Mouse (Mus musculus) megakaryocyte-erythroid progenitor cell, adult 5-6 weeks (primary cell): ENCODE measurements at regions not wholly inside any gene's neighbourhood (a gene's known extent, or its start where the extent isn't known, plus 50 kb on each side); places are given as distances from the start of the nearest gene placed in this dataset.

Experiments used
- ATAC-seq: replicated peaks from 2 replicates; pipeline ENCODE4 v1.8.0; 2016; ENCODE audit warnings: mild to moderate bottlenecking, inconsistent platforms; ENCODE audit not compliant: severe bottlenecking, poor library complexity, low FRiP score, low TSS enrichment

GRCm38 (mm10) chr13:35447661-35448060 lies 212.0 kb upstream of the Cdyl start:
- no peak for ATAC-seq

GRCm38 (mm10) chr13:35452420-35452819 lies 207.2 kb upstream of the Cdyl start:
- ATAC-seq = no peak

GRCm38 (mm10) chr13:35453222-35453914 lies 206.3 kb upstream of the Cdyl start:
- no peak for ATAC-seq

DNA sequence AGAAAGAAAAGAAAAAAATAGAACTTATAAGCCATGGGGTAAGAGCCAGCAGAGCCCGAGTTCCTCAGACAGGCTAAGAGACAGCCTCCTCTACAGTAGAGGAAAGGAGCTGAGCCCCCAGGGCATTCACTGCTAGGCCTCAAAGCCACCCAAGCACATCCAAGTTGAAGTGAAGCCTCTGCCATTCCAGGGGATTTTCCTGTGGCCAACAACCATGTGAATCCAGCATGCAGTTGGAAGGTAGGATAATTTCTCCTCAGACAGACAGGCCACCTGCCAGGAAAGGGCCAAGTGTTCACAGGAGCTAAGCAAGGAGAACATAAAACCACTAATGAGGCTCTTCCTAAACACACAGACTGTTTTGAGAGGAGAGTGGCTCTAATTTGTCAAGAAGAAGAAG lies 199.6 kb upstream of the Cdyl start:
- no peak for ATAC-seq

DNA sequence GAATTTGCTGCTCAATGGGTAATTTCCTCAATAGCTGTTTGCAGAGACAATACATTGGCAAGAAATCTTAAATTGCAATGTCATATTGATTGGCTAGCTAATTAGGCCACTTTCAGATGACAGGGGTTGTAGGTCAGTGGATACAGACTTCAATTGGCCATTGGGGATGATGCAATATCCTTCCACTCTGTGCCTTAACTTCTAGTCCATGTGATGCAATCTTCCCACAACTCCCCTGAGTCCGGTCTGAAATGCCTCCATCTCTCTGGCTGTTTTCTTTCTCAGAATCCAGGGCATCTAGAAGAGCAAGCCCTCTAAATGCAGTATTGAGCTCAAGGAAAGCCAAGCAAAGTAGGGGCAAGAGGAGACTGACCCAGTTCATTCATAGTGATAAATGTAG lies 196.4 kb upstream of the Cdyl start:
- no peak for ATAC-seq

- ATAC-seq = no peak
These were observed 195.8 kb upstream of the Cdyl start for GRCm38 (mm10) chr13:35463850-35464249.

DNA sequence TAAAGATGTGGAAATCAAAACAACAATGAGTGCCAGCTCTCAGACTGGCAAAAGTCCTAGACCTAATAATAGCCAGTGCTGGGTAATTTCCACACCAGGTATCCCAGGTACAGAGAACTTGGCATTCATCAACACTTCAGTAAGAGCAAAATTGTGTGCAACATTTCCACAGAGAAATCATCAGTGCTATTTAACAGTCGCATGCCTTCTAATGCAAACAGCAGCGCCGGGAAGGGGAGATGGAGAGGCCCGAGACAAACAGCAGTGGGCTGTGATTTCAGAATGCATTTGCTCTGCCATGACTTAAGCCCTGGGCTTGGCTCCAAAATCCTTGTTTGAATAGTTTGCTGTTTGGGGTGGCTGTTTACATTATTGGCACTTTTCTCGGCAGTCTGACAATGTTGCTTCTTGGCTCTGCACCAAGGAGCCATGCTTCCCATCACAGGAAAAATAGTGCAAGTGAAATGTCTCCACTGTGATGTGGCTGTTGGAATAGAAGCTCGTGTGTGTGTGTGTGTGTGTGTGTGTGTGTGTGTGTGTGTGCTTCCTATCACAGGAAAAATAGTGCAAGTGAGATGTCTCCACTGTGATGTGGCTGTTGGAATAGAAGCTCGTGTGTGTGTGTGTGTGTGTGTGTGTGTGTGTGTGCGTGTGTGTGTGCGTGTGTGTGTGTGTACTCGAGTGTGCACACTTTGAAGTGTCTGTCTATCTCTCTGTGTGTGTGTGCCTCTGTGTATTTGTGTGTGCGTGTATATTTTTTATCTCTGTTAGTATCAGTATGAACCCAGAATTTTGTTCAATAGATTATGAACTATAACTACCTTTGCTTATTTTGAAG lies 190.1 kb upstream of the Cdyl start:
- no peak for ATAC-seq

- ATAC-seq = no peak
These were observed 181.4 kb upstream of the Cdyl start for GRCm38 (mm10) chr13:35478226-35478625.

GRCm38 (mm10) chr13:35482340-35482739 lies 177.3 kb upstream of the Cdyl start:
- no peak for ATAC-seq

- ATAC-seq = no peak
These were observed 173.5 kb upstream of the Cdyl start for GRCm38 (mm10) chr13:35486125-35486524.

DNA sequence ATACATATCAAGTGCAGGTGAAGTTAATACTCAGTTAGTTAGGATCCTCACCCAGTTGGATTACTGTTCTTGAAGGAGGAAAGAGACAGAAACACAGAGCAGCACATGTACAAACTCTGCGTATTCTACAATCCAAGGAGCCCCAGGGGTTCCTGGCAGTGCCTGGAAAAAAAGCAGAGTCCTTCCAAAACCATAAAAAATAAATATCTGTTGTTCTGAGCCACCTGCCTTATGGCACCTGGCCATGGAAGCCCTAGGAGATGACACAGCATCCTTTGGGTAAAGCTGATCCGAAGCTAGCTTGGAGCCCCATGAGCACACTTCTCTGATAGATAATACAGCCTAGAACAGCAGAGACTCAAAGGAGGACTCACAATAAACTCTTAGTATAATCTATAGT lies 159.9 kb upstream of the Cdyl start:
- no peak for ATAC-seq

GRCm38 (mm10) chr13:35500891-35501290 lies 158.7 kb upstream of the Cdyl start:
- ATAC-seq = no peak

DNA sequence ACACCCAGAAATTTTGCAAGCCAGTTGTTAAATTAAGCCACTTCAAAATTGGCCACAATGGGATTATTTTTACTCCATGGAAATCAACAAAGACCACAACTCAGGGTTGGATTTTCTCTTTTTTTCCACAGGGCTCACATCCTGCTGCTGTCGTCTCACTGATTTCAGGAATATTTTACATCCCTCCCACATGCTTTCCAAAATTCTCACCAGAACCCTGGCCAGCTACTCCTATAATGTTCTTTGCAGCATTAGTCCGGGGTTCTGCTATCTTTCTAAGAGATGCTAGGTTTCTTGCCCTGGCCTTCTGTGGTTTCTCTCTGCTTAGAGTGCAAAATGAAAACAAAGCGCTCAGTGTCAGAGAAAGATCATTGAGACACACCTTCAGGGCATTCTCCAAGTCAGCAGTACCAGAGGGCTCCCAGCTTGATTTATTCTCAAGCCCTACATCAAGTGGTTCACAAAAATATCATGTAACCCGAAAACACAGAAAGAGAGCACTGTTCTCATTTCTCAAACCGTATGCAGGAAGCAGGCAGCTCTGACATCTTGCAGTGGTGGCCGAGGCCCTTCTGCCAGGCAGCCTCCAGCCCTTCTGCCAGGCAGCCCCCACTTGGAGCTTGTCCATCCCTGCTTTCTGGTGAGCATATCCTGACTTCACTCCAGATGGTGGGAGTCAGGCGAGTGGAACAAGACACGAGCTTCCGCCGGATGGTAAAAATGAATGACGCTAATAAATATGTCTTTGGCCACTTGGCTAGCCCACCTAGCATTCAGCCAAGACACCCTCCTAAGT lies 158.1 kb upstream of the Cdyl start:
- no peak for ATAC-seq

GRCm38 (mm10) chr13:35502147-35502522 lies 157.5 kb upstream of the Cdyl start:
- no peak for ATAC-seq

- no peak for ATAC-seq
These were observed 156.2 kb upstream of the Cdyl start for GRCm38 (mm10) chr13:35503362-35503821.

- no peak for ATAC-seq
These were observed 152.4 kb upstream of the Cdyl start for GRCm38 (mm10) chr13:35507195-35507594.

DNA sequence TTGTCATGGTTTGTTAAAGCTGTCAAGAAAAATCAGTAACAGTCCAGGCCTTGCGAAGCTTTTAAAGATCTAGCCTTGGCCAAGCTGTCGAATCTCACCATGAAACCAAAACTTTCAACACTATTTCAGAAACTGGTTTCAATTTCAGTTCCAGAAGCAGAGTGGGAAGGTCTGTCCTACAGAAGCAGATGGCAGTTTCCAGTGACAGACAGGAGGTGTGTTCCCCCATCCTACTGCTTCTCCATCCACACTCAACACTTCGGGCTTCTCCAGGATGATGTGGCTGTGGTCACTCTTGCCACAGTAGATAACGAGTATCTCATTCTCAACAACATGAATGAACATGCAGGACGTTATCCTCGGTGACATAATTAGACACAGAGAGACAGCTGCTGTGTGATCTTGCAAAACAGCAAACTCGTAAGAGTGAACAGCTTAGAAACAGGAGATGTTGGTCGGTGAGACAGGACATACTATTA lies 147.6 kb upstream of the Cdyl start:
- peak; percentile 65 for ATAC-seq

DNA sequence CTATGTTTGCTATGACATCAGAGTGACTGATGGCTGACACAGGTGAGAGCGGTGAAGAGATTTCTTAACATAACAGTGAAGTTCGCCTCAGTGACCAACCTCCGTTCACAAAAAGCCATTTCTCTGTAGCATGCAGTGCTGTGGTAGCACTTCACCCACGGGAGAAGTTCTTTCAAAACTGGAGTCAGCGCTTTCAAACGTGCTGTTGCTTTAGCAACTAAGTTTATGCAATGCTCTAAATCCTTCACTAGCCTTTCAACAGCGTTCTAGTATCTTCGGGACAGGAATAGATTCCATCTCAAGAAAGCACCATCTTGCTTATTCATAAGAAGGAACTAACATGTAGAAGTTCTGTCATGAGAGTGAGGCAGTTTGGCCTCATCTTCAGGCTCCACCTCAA lies 146.5 kb upstream of the Cdyl start:
- no peak for ATAC-seq

DNA sequence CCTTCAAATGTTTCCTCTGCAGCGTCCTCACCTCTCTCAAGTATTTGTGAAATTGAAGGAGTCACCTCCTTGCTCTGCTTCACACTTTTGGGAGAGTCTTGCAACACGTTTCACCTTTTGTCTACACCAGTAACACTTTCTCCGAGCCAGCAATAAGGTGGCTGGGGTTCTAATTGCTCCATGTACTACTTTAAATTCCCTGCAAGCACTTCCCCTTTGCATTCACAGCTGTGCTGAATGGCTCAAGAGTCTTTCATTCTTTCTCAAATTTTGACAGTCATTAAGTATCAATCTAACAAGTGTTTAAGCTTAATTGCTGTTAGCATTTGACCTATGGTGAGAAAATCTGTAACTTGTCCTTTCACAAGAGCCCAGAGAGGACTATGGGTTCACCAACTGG lies 144.3 kb upstream of the Cdyl start:
- ATAC-seq = no peak

DNA sequence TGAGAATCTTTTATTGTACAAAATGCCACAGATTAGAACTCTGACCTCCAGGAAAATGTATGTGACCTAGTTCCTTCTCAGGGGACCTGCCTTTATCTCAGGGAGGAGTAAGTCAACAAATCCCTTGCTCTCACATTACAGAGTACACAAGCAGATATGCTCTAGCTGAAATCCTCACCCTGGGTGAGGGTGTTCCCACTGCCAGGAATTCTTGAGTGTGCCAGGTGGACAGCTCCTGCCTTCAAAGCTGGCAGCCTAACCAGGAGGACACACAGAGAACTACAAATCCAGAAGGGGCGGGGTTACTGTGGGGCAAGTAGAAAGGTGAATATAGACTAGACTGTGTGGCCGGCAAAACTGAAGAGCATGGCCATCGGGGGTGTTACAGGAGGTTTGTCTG lies 141.9 kb upstream of the Cdyl start:
- no peak for ATAC-seq
